Mouse (Mus musculus): ENCODE measurements around the gene Zic2. TPM values are rescaled to one million over a fixed set of nuclear protein-coding genes. Genes with fewer than 3 reads are reported as not detected.

Gene Zic2
- polyA plus RNA-seq, 1 experiment from 2014 or later: 2.1 TPM

- H3K27ac ChIP-seq (replicated peaks; ENCODE audit: low read depth, low read length): no peak overlapping the region
- H3K9ac ChIP-seq (replicated peaks; ENCODE audit: low read length): peak overlapping the region; percentile 60
- H3K4me3 ChIP-seq (ENCODE audit: low read depth, low read length): peak overlapping the region; percentile 42
- H3K27me3 ChIP-seq (ENCODE audit: control insufficient read depth, insufficient read depth, low read length): peaks cover 37% of the 10 kb centered on the region
- DNase-seq (ENCODE audit: low spot score): peak; percentile 45
- peaks cover 6% of the 10 kb centered on the region for H3K4me1 ChIP-seq (ENCODE audit: control insufficient read depth, insufficient read depth, low read length)
- no peak for ATAC-seq (replicated peaks; ENCODE audit: insufficient number of reproducible peaks, low FRiP score, low TSS enrichment, low read depth)
- no peaks in the 10 kb centered on the region for H3K9me3 ChIP-seq (replicated peaks; ENCODE audit: control insufficient read depth, low read length)
- H3K4me2 ChIP-seq (ENCODE audit: low read depth, low read length): peak overlapping the region; percentile 88
- H3K36me3 ChIP-seq (replicated peaks; ENCODE audit: control insufficient read depth, insufficient read depth, low read depth, low read length): no peaks in the 10 kb centered on the region
- 3% methylated on average over 29 of the region's 29 CpGs for WGBS
These were observed 25.4 kb upstream of the Zic2 start for GRCm38 (mm10) chr14:122449601-122450495.

GRCm38 (mm10) chr14:122450496-122451382 is 24.5 kb upstream of the Zic2 start, which contains the start of gene Gm5089:
Gene Gm5089 (minus strand): TSS chr14:122451115.
- Histone ChIP-seq H3K27me3 (ENCODE audit: control insufficient read depth, insufficient read depth, low read length) (peaks cover 39% of the 10 kb centered on the region), H3K4me1 (ENCODE audit: control insufficient read depth, insufficient read depth, low read length) (peaks cover 6% of the 10 kb centered on the region)

DNA sequence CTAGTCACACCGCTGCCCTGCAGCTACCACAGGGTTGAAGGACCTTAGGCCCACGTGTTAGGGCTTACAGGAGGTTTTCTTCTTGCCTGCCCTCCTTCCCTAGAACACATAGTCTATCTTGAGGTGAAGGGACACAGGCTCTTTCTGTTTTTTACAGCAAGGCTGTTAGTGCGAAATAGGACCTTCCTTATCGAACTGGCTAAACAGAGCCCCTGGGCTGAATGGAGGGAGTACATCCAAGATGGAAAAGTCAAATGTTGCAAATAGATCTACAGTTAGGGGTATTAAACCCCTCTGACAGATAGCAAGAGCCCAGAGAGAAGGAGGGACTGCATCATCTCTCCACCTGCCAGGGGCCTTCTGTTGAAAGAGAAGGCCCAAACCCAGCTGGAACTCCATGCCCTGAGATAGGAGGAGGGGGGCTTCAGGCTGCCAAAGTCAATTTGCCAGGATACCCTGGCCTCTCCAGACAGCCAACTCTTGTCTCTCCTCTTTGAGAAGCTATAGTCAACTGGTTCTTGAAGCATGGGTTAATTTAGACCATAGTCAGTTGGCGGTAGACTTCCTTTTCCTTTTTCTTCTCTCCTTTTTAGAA is 23.6 kb upstream of the Zic2 start:
- no peak overlapping the region for H3K4me3 ChIP-seq (ENCODE audit: low read depth, low read length)
- H3K4me2 ChIP-seq (ENCODE audit: low read depth, low read length): no peak overlapping the region
- WGBS: 55% methylated on average over 5 of the region's 5 CpGs
- H3K9me3 ChIP-seq (replicated peaks; ENCODE audit: control insufficient read depth, low read length): no peaks in the 10 kb centered on the region
- ATAC-seq (replicated peaks; ENCODE audit: insufficient number of reproducible peaks, low FRiP score, low TSS enrichment, low read depth) (no peak), DNase-seq (ENCODE audit: low spot score) (no peak)
- H3K4me1 ChIP-seq (ENCODE audit: control insufficient read depth, insufficient read depth, low read length): peaks cover 6% of the 10 kb centered on the region
- no peaks in the 10 kb centered on the region for H3K36me3 ChIP-seq (replicated peaks; ENCODE audit: control insufficient read depth, insufficient read depth, low read depth, low read length)
- no peak overlapping the region for H3K9ac ChIP-seq (replicated peaks; ENCODE audit: low read length)
- H3K27ac ChIP-seq (replicated peaks; ENCODE audit: low read depth, low read length): no peak overlapping the region
- H3K27me3 ChIP-seq (ENCODE audit: control insufficient read depth, insufficient read depth, low read length): peaks cover 39% of the 10 kb centered on the region

More at GRCm38 (mm10) chr14:122450496-122451382, 24.5 kb upstream of the Zic2 start, which contains the start of gene Gm5089:
- H3K4me3 ChIP-seq (ENCODE audit: low read depth, low read length): peak within 1 kb of the TSS; percentile 42
- H3K9me3 ChIP-seq (replicated peaks; ENCODE audit: control insufficient read depth, low read length): no peaks in the 10 kb centered on the region
- peak within 1 kb of the TSS; percentile 88 for H3K4me2 ChIP-seq (ENCODE audit: low read depth, low read length)
- WGBS: under 1% methylated on average over 58 of the region's 59 CpGs
- peak within 1 kb of the TSS; percentile 60 for H3K9ac ChIP-seq (replicated peaks; ENCODE audit: low read length)
- H3K36me3 ChIP-seq (replicated peaks; ENCODE audit: control insufficient read depth, insufficient read depth, low read depth, low read length): no peaks in the 10 kb centered on the region
- no peak within 1 kb of the TSS for H3K27ac ChIP-seq (replicated peaks; ENCODE audit: low read depth, low read length)
- ATAC-seq (replicated peaks; ENCODE audit: insufficient number of reproducible peaks, low FRiP score, low TSS enrichment, low read depth) (peak; percentile 40), DNase-seq (ENCODE audit: low spot score) (peak; percentile 39)

DNA sequence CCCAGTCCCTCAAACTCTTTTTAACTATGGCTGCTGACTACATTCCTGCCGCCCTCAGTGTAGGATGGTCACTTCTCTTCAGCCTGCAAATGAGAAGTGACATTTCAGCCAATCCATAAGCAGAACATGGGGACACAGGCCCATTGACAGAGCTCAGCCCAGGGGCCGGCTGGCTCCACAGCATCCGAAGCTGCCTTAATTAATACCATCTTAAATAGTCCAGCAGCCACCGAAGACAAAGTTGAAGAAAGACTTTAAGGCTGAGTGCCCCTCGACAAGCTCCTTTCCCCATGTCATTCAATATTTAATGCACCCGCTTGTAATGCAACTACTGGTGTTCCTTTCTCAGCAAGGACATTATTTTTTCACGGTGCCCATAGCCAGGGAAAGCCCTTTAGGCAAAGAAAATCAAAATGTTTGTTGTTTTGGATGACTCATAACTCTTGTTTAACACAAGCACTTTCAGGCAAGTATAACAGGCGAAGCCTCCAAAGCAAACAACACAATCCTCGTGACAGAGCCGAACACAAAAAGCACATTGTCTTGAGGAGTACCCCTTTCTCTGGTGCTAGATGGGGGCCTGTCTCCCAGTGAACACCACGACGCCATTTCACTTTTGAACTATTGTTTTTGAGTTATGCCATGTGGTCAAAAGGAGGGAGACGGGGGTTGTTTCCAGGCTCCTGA is 22.4 kb upstream of the Zic2 start:
- H3K9me3 ChIP-seq (replicated peaks; ENCODE audit: control insufficient read depth, low read length): no peaks in the 10 kb centered on the region
- no peak overlapping the region for H3K9ac ChIP-seq (replicated peaks; ENCODE audit: low read length)
- ATAC-seq (replicated peaks; ENCODE audit: insufficient number of reproducible peaks, low FRiP score, low TSS enrichment, low read depth): peak; percentile 46; the same call in 1 of the 2 replicates
- H3K4me3 ChIP-seq (ENCODE audit: low read depth, low read length): no peak overlapping the region
- H3K36me3 ChIP-seq (replicated peaks; ENCODE audit: control insufficient read depth, insufficient read depth, low read depth, low read length): no peaks in the 10 kb centered on the region
- peaks cover 6% of the 10 kb centered on the region for H3K4me1 ChIP-seq (ENCODE audit: control insufficient read depth, insufficient read depth, low read length)
- DNase-seq (ENCODE audit: low spot score): no peak
- WGBS: 9% methylated on average over 13 of the region's 13 CpGs
- no peak overlapping the region for H3K27ac ChIP-seq (replicated peaks; ENCODE audit: low read depth, low read length)
- peak overlapping the region; percentile 35 for H3K4me2 ChIP-seq (ENCODE audit: low read depth, low read length)
- peaks cover 39% of the 10 kb centered on the region for H3K27me3 ChIP-seq (ENCODE audit: control insufficient read depth, insufficient read depth, low read length)

DNA sequence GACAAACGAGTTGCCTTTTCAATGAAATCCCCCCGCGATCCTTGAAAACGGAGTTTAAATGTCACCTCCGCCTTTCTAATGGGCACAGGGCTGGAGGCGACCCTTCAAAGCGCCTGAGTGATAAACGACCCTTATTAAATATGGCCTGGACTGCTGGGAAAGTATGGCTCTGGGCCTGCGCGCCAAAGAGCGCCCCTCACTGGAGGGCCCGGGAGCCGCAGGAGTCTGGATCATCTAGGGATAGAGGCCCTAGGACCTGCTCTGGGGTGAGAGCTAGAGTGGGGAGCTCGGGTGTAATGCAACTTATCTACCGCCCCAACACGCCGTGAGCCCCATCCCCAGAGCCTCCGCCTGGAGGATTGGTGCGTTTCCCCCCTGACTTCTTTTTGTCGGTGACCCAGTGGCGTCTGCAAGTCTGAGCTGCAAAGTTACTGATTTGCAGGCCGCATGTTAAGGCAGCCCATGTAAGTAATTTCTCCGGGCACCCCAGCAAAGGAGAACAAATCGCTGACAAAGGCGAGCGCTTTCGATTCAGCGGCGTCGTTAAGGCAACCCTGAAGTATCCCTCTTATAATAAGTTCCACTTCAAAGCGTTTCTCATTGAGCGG is 21.7 kb upstream of the Zic2 start:
- Histone ChIP-seq H3K9ac (replicated peaks; ENCODE audit: low read length) (no peak overlapping the region; the same call in 1 of the 2 replicates), H3K9me3 (replicated peaks; ENCODE audit: control insufficient read depth, low read length) (no peaks in the 10 kb centered on the region), H3K27me3 (ENCODE audit: control insufficient read depth, insufficient read depth, low read length) (peaks cover 39% of the 10 kb centered on the region), H3K4me3 (ENCODE audit: low read depth, low read length) (0 out of 2 replicates have a peak overlapping the region, but pooled peaks have one; percentile 11), H3K4me2 (ENCODE audit: low read depth, low read length) (peak overlapping the region; percentile 35), H3K4me1 (ENCODE audit: control insufficient read depth, insufficient read depth, low read length) (peaks cover 6% of the 10 kb centered on the region), H3K27ac (replicated peaks; ENCODE audit: low read depth, low read length) (no peak overlapping the region; the same call in 1 of the 2 replicates), H3K36me3 (replicated peaks; ENCODE audit: control insufficient read depth, insufficient read depth, low read depth, low read length) (no peaks in the 10 kb centered on the region)
- DNase-seq (ENCODE audit: low spot score) (peak; percentile 71), ATAC-seq (replicated peaks; ENCODE audit: insufficient number of reproducible peaks, low FRiP score, low TSS enrichment, low read depth) (peak; percentile 66)
- 3% methylated on average over 32 of the region's 32 CpGs for WGBS

DNA sequence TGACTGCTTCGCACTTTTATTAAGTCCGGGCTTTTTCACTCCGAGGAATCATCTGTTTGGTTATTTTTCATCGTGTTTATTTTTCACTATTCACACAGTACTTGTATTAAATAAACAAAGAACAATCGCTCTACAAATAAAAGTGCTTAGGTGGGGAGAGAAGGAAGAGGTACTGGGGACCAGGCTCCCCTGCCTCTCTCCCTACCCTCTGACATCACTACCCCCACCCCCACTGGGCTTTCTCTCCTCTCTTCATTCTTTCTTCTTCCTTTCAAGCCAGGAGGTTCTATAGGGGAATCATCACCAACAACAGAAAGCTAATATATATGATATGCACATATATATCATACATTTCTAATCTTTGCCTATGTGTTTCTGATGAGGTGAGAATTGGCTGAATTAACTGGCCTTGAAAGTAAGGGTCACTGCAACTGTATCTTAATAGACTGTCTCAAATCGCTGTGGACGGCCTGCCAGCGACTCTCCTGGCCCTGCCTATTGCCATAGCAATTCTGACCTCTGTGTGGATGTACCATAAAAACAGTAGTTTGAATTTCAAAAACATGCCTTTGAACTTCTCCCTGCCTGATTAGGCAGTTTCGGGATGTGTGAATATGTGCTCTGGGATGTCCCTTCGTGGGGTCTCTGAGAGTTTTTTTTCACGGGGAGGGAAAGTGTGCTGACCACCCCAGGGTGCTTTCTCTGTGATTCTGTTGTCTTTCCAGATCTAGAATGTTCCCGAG is 21.1 kb upstream of the Zic2 start:
- ATAC-seq (replicated peaks; ENCODE audit: insufficient number of reproducible peaks, low FRiP score, low TSS enrichment, low read depth): no peak
- Histone ChIP-seq H3K4me1 (ENCODE audit: control insufficient read depth, insufficient read depth, low read length) (peaks cover 6% of the 10 kb centered on the region), H3K9ac (replicated peaks; ENCODE audit: low read length) (no peak overlapping the region), H3K27me3 (ENCODE audit: control insufficient read depth, insufficient read depth, low read length) (peaks cover 39% of the 10 kb centered on the region), H3K36me3 (replicated peaks; ENCODE audit: control insufficient read depth, insufficient read depth, low read depth, low read length) (no peaks in the 10 kb centered on the region), H3K4me3 (ENCODE audit: low read depth, low read length) (no peak overlapping the region), H3K27ac (replicated peaks; ENCODE audit: low read depth, low read length) (no peak overlapping the region), H3K9me3 (replicated peaks; ENCODE audit: control insufficient read depth, low read length) (no peaks in the 10 kb centered on the region), H3K4me2 (ENCODE audit: low read depth, low read length) (no peak overlapping the region; the same call in 1 of the 2 replicates)
- DNase-seq (ENCODE audit: low spot score): no peak
- WGBS: 12% methylated on average over 12 of the region's 12 CpGs

Data from embryonic facial prominence, embryonic 11.5 days (tissue).